Mouse (Mus musculus) MEL (cell line): ENCODE measurements around the gene Gm44805. TPM values are rescaled to one million over a fixed set of nuclear protein-coding genes. Genes with fewer than 3 reads are reported as not detected.

ENCODE experiments used
- DNase-seq: peaks from one replicate; pipeline ENCODE4 v3.0.0; 2011; ENCODE audit warnings: low read depth, low spot score
- H3K27ac ChIP-seq: 2 replicates; pipeline ENCODE4 v1.5.1; 2012; ENCODE audit warnings: low read depth, mild to moderate bottlenecking, control low read depth, low read length, moderate library complexity; ENCODE audit not compliant: control insufficient read depth
- H3K27me3 ChIP-seq, 2 experiments: fragments of 150-350 bp in 1 of 2; sonication (generic) in 1 of 2; 2 replicates each; pipeline ENCODE4 v1.6.1; 2012; ENCODE audit warnings: low read length in 2 of 2, mild to moderate bottlenecking in 2 of 2, improper control_type of control experiment in 1 of 2, moderate library complexity in 1 of 2; ENCODE audit not compliant: insufficient read depth in 2 of 2, control insufficient read depth in 1 of 2
- H3K36me3 ChIP-seq, 2 experiments: 2 replicates each; pipeline ENCODE4 v1.6.1; 2012 to 2014; ENCODE audit warnings: low read length in 2 of 2, improper control_type of control experiment in 1 of 2, inconsistent platforms in 1 of 2, mild to moderate bottlenecking in 1 of 2; ENCODE audit not compliant: insufficient read depth in 2 of 2, control insufficient read depth in 1 of 2
- H3K4me1 ChIP-seq, 2 experiments: fragments of 150-350 bp in 1 of 2; sonication (generic) in 1 of 2; 2 replicates each; pipeline ENCODE4 v1.6.1; 2012; ENCODE audit warnings: low read length in 2 of 2, improper control_type of control experiment in 1 of 2, mild to moderate bottlenecking in 1 of 2; ENCODE audit not compliant: insufficient read depth in 2 of 2, control insufficient read depth in 1 of 2
- H3K4me3 ChIP-seq, 2 experiments: fragments of 150-350 bp in 1 of 2; sonication (generic) in 1 of 2; 2 replicates each; pipeline ENCODE4 v1.5.1; 2012; ENCODE audit warnings: low read depth in 2 of 2, low read length in 2 of 2, mild to moderate bottlenecking in 2 of 2, moderate library complexity in 2 of 2, control low read depth in 1 of 2, improper control_type of control experiment in 1 of 2; ENCODE audit not compliant: control insufficient read depth in 1 of 2, insufficient read depth in 1 of 2
- H3K79me2 ChIP-seq: 2 replicates; pipeline ENCODE4 v1.6.1; 2012; ENCODE audit warnings: mild to moderate bottlenecking, low read length, moderate library complexity; ENCODE audit not compliant: control insufficient read depth, poor library complexity, insufficient read depth
- H3K9ac ChIP-seq: 2 replicates; pipeline ENCODE4 v1.6.1; 2012; ENCODE audit warnings: low read depth, mild to moderate bottlenecking, control low read depth, low read length, moderate library complexity; ENCODE audit not compliant: control insufficient read depth, poor library complexity, severe bottlenecking
- H3K9me3 ChIP-seq: fragments of 150-350 bp; sonication (generic); replicated peaks from 2 replicates; pipeline ENCODE4 v1.6.1; 2012; ENCODE audit warnings: mild to moderate bottlenecking, low read length, improper control_type of control experiment, moderate library complexity; ENCODE audit not compliant: insufficient read depth
- CHD2 ChIP-seq: IDR thresholded peaks from 2 replicates; pipeline ENCODE4 v1.6.1; 2011; ENCODE audit warnings: low read length, improper control_type of control experiment
- E2F4 ChIP-seq: IDR thresholded peaks from 2 replicates; pipeline ENCODE4 v1.6.1; 2011; ENCODE audit warnings: low read depth, low read length, improper control_type of control experiment, borderline replicate concordance
- ELF1 ChIP-seq: IDR thresholded peaks from 2 replicates; pipeline ENCODE4 v1.6.1; 2014; ENCODE audit warnings: low read depth, mild to moderate bottlenecking, inconsistent platforms, low read length, improper control_type of control experiment, moderate library complexity
- ETS1 ChIP-seq: IDR thresholded peaks from 2 replicates; pipeline ENCODE4 v1.6.1; 2012; ENCODE audit warnings: low read depth, mild to moderate bottlenecking, inconsistent platforms, low read length, improper control_type of control experiment, moderate library complexity
- GABPA ChIP-seq: IDR thresholded peaks from 2 replicates; pipeline ENCODE4 v1.6.1; 2012; ENCODE audit warnings: low read depth, mild to moderate bottlenecking, inconsistent platforms, low read length, improper control_type of control experiment, moderate library complexity
- HCFC1 ChIP-seq: IDR thresholded peaks from 2 replicates; pipeline ENCODE4 v1.6.1; 2012; ENCODE audit warnings: low read depth, mild to moderate bottlenecking, inconsistent platforms, low read length, improper control_type of control experiment, moderate library complexity
- JUND ChIP-seq: IDR thresholded peaks from 2 replicates; pipeline ENCODE4 v1.6.1; 2011; ENCODE audit warnings: low read depth, mild to moderate bottlenecking, improper control_type of control experiment, low read length
- KAT2A ChIP-seq: conservative IDR thresholded peaks from 2 replicates; pipeline ENCODE4 v1.6.1; 2012; ENCODE audit warnings: low read depth, low read length, improper control_type of control experiment, inconsistent platforms
- MAFK ChIP-seq: IDR thresholded peaks from 2 replicates; pipeline ENCODE4 v1.6.1; 2011; ENCODE audit warnings: low read depth, mild to moderate bottlenecking, low read length, improper control_type of control experiment, borderline replicate concordance
- MAX ChIP-seq: IDR thresholded peaks from 2 replicates; pipeline ENCODE4 v1.6.1; 2011; ENCODE audit warnings: low read length, improper control_type of control experiment
- MXI1 ChIP-seq: IDR thresholded peaks from 2 replicates; pipeline ENCODE4 v1.6.1; 2011; ENCODE audit warnings: mild to moderate bottlenecking, low read depth, low read length, improper control_type of control experiment
- MYB ChIP-seq: IDR thresholded peaks from 2 replicates; pipeline ENCODE4 v1.6.1; 2011; ENCODE audit warnings: mild to moderate bottlenecking, low read depth, low read length, improper control_type of control experiment
- MYC ChIP-seq: IDR thresholded peaks from 2 replicates; pipeline ENCODE4 v1.6.1; 2011; ENCODE audit warnings: low read depth, mild to moderate bottlenecking, low read length, improper control_type of control experiment, moderate library complexity
- NELFE ChIP-seq: IDR thresholded peaks from 2 replicates; pipeline ENCODE4 v1.6.1; 2011; ENCODE audit warnings: low read depth, low read length, improper control_type of control experiment
- POLR2A ChIP-seq, 2 experiments: IDR thresholded peaks; 2 replicates each; pipeline ENCODE4 v1.6.1; 2011 to 2012; ENCODE audit warnings: low read length in 2 of 2, mild to moderate bottlenecking in 2 of 2, control low read depth in 1 of 2, improper control_type of control experiment in 1 of 2, low read depth in 1 of 2, moderate library complexity in 1 of 2; ENCODE audit not compliant: control insufficient read depth in 1 of 2, insufficient read depth in 1 of 2, poor library complexity in 1 of 2
- RCOR1 ChIP-seq: IDR thresholded peaks from 2 replicates; pipeline ENCODE4 v1.6.1; 2012; ENCODE audit warnings: low read depth, mild to moderate bottlenecking, inconsistent platforms, low read length, improper control_type of control experiment
- UBTF ChIP-seq: IDR thresholded peaks from 2 replicates; pipeline ENCODE4 v1.6.1; 2012; ENCODE audit warnings: low read depth, mild to moderate bottlenecking, inconsistent platforms, low read length, improper control_type of control experiment, moderate library complexity, borderline replicate concordance; ENCODE audit not compliant: insufficient read depth
- ZC3H11A ChIP-seq: IDR thresholded peaks from 2 replicates; pipeline ENCODE4 v1.6.1; 2012; ENCODE audit warnings: low read depth, mild to moderate bottlenecking, inconsistent platforms, low read length, improper control_type of control experiment
- ZKSCAN1 ChIP-seq: IDR thresholded peaks from 2 replicates; pipeline ENCODE4 v1.6.1; 2012; ENCODE audit warnings: low read depth, mild to moderate bottlenecking, inconsistent platforms, low read length, improper control_type of control experiment, moderate library complexity
- polyA plus RNA-seq, 2 experiments: library from polyadenylated mRNA; stranded (reverse) in 1 of 2; unstranded in 1 of 2; fragments of >175 nt in 1 of 2; fragments of >200 nt in 1 of 2; gene quantifications; 2 replicates each; pipeline versions ENCODE4 v1.2.1 to v1.2.4; 2012; ENCODE audit warnings: low replicate concordance in 2 of 2, low read depth in 1 of 2; ENCODE audit not compliant: insufficient read length in 2 of 2, insufficient read depth in 1 of 2, missing spikeins in 1 of 2
- total RNA-seq: library from RNA; depleted of rRNA; stranded (reverse); fragments of 300-350 nt; gene quantifications from 2 replicates; pipeline ENCODE4 v1.2.3, GENCODE M21; 2012

Gene Gm44805
- total and polyA plus RNA-seq, 3 experiments: not detected

DNA sequence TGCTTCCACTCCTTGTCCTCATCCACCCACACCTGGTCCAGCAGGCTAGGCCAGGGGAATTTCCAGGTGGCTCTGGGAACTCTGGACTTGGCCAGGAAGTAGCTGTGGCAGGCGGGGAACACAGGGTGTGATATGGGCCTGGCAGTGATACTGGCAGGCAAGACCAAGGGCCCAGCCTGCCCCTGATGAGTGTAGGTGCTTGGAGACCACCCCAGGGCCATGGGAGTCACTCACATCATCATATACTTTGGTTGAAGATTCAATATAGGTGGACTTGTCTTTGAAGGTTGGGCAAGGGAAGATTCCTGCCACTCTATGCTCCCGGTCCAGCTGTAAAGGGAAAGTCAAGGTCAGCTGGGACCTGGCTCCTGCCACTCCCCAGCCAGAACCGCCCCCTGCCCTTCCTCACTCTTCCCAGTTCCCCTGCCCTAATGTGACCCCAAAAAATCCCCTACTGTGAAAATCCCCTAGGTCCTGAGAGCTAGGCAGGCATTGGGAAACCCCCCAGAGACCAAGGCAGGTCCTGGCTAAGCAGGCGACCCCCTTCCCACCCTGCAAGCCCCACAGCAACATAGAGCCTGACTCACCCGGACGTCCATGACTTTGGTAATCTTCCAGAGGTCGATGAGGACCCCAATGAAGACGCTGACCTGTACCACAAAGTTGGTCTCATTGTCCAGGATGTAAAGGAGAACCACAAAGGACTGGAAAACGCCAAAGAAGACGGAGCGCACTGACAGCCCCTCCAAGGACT lies 46.0 kb downstream of the Gm44805 start:
- H3K36me3 ChIP-seq: peaks cover 6 to 10% of the 10 kb centered on the region in 2 experiments
- H3K27ac ChIP-seq: no peak overlapping the region
- no peaks in the 10 kb centered on the region for H3K79me2 ChIP-seq
- H3K27me3 ChIP-seq: no peaks in the 10 kb centered on the region
- no peak for DNase-seq
- no peak for TF ChIP-seq CHD2
- TF ChIP-seq MXI1: no peak
- TF ChIP-seq MYB: no peak
- TF ChIP-seq UBTF: no peak
- TF ChIP-seq JUND: no peak
- TF ChIP-seq ELF1: no peak
- no peak for TF ChIP-seq ZKSCAN1
- no peak for TF ChIP-seq HCFC1
- TF ChIP-seq NELFE: no peak
- no peak for TF ChIP-seq KAT2A
- no peak for TF ChIP-seq MYC
- TF ChIP-seq ETS1: no peak
- no peak for TF ChIP-seq ZC3H11A
- no peak for TF ChIP-seq E2F4
- no peak for TF ChIP-seq MAFK
- TF ChIP-seq RCOR1: no peak
- no peak for TF ChIP-seq MAX
- H3K9ac ChIP-seq: no peak overlapping the region
- no peaks in the 10 kb centered on the region for H3K9me3 ChIP-seq
- peaks cover 4 to 5% of the 10 kb centered on the region in 2 experiments for H3K4me1 ChIP-seq
- H3K4me3 ChIP-seq: no peak overlapping the region

- TF ChIP-seq CHD2: no peak
- TF ChIP-seq JUND: no peak
- no peak for TF ChIP-seq GABPA
- TF ChIP-seq POLR2A (IDR thresholded peaks at IDR 0.05; ENCODE audit: control insufficient read depth in 1 of 2, insufficient read depth in 1 of 2, low read depth in 1 of 2, low read length in 2 of 2, poor library complexity in 1 of 2): no peak
Observed at GRCm38 (mm10) chr7:19634591-19634990, 46.6 kb downstream of the Gm44805 start.

More at GRCm38 (mm10) chr7:19634591-19634990, 46.6 kb downstream of the Gm44805 start:
- H3K79me2 ChIP-seq: no peaks in the 10 kb centered on the region
- DNase-seq: no peak
- no peak overlapping the region for H3K9ac ChIP-seq
- H3K4me3 ChIP-seq: no peak overlapping the region
- H3K4me1 ChIP-seq: peaks cover 4 to 10% of the 10 kb centered on the region in 2 experiments
- peaks cover 6 to 9% of the 10 kb centered on the region in 2 experiments for H3K36me3 ChIP-seq
- H3K9me3 ChIP-seq: no peaks in the 10 kb centered on the region
- no peaks in the 10 kb centered on the region for H3K27me3 ChIP-seq
- H3K27ac ChIP-seq: no peak overlapping the region
